Mouse (Mus musculus) bone marrow, adult 2 months (tissue): ENCODE data around the gene Faim. TPM values are rescaled to one million over a fixed set of nuclear protein-coding genes. Genes with fewer than 3 reads are reported as not detected.
A peak's percentile ranks its signal among the peaks of the same experiment; 100 is the strongest.

ENCODE experiments used
- H3K27ac ChIP-seq: fragments of 200-500 bp; 2 replicates; pipeline ENCODE4 v1.5.1; 2012; ENCODE audit warnings: low read depth, mild to moderate bottlenecking, control low read depth, inconsistent platforms, low read length; ENCODE audit not compliant: control insufficient read depth, poor library complexity, insufficient read depth
- H3K4me1 ChIP-seq: fragments of 200-500 bp; 2 replicates; pipeline ENCODE4 v1.6.1; 2011; ENCODE audit warnings: low read length; ENCODE audit not compliant: control insufficient read depth, insufficient read depth
- H3K4me3 ChIP-seq: fragments of 200-500 bp; replicated peaks from 2 replicates; pipeline ENCODE3; 2011; ENCODE audit warnings: mild to moderate bottlenecking, low read depth, low read length, control low read depth; ENCODE audit not compliant: control insufficient read depth
- CTCF ChIP-seq: fragments of 200-500 bp; IDR thresholded peaks from 2 replicates; pipeline ENCODE4 v1.5.1; 2011; ENCODE audit warnings: low read length, control low read depth; ENCODE audit not compliant: control insufficient read depth, insufficient read depth
- POLR2A ChIP-seq: fragments of 200-500 bp; IDR thresholded peaks from 2 replicates; pipeline ENCODE4 v1.6.1; 2011; ENCODE audit warnings: low read depth, mild to moderate bottlenecking, control low read depth, low read length, borderline replicate concordance; ENCODE audit not compliant: control insufficient read depth
- WGBS: fragments of 180-500 bp; shearing (Covaris S2); methylation state at CpG from one replicate; pipeline ENCODE4 v1.1.7; 2018; 5-methylcytosine and 5-hydroxymethylcytosine counted together
- polyA plus RNA-seq: library from polyadenylated mRNA; stranded (reverse); fragments of >200 nt; gene quantifications from 2 replicates; pipeline ENCODE4 v1.2.4, GENCODE M21; 2011; ENCODE audit warnings: low replicate concordance; ENCODE audit not compliant: missing spikeins, insufficient read depth, insufficient read length

Gene Faim
- polyA plus RNA-seq, 1 experiment, result 13.4 TPM

- 11% methylated on average over 18 of the region's 18 CpGs for WGBS
- Histone ChIP-seq H3K4me1 (no peaks in the 10 kb centered on the region), H3K27ac (no peak overlapping the region), H3K4me3 (no peak overlapping the region)
- TF ChIP-seq POLR2A (no peak), CTCF (no peak)
Measured at GRCm38 (mm10) chr9:98963661-98964060, 22.5 kb upstream of the Faim start.

DNA sequence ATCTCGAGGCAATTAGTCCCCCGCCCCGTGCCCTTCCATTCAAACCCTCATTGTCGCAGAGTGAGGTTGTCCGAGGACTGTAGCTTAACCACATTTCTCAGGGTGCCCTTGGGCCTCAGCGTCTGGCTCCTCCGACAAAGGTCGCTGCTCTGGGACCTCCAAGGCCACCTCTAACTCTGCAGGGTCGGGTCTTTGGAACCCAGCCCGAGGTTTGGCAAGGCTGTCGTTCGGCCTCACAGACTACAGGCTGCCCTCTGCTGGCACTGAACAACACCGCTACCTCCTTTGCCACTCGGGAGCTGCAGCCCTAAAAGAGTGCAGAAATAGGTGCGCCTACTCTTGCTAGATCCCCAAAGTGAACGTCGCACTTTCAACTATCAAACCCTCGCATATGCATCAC is 21.1 kb upstream of the Faim start:
- 7% methylated on average over 18 of the region's 18 CpGs for WGBS

DNA sequence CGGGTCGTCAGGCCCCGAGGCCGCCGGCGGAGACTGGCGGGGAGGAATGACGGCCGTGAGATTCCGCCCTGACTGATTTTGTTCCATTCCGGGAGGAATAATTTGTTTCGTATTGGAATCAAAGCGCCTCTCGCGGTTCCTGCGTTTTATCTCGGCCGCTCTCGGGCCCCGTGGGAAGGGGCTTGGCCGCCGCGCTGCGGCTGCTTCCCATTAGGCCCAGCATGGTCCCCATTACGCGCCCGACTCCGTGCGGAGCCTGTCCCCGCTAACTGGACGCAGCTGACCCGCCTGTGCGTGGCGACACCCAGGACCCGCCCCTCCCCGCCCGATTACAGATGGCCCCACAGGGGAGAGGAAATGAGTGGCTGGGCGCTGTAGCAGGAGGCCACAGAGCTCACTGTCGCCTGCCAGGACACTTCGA is 13.1 kb upstream of the Faim start:
- 1% methylated on average over 40 of the region's 40 CpGs for WGBS
- TF ChIP-seq POLR2A (no peak), CTCF (no peak)
- H3K4me3 ChIP-seq, result no peak overlapping the region
- no peaks in the 10 kb centered on the region; the same call in 1 of the 2 replicates for H3K4me1 ChIP-seq
- H3K27ac ChIP-seq, result no peak overlapping the region

More for the DNA sequence above, 21.1 kb upstream of the Faim start:
- Histone ChIP-seq H3K27ac (no peak overlapping the region), H3K4me1 (no peaks in the 10 kb centered on the region), H3K4me3 (no peak overlapping the region)
- TF ChIP-seq POLR2A (no peak), CTCF (peak; percentile 42; the same call in 1 of the 2 replicates)

DNA sequence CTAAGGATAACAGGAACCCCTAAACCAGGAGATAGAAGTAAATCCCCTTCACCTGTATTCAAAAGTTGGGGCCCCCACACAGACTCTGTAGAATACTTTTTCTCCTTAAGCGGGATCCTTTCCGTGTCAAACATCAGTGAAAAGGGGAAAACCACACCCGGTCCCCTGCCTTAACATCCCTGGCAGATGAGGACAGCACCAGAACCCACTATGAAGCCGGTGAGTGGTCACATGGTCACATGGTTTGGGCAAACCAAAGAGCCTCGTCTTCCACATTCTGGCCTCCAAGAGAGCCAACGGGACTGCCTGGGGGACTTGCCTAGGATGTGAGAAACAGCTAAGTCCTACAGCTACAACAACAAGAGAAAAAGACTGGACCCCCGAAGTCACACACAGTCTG is 12.6 kb upstream of the Faim start:
- TF ChIP-seq CTCF (no peak), POLR2A (no peak)
- H3K4me3 ChIP-seq, result no peak overlapping the region
- H3K4me1 ChIP-seq, result no peaks in the 10 kb centered on the region; the same call in 1 of the 2 replicates
- 7% methylated on average over 7 of the region's 7 CpGs for WGBS
- no peak overlapping the region for H3K27ac ChIP-seq

DNA sequence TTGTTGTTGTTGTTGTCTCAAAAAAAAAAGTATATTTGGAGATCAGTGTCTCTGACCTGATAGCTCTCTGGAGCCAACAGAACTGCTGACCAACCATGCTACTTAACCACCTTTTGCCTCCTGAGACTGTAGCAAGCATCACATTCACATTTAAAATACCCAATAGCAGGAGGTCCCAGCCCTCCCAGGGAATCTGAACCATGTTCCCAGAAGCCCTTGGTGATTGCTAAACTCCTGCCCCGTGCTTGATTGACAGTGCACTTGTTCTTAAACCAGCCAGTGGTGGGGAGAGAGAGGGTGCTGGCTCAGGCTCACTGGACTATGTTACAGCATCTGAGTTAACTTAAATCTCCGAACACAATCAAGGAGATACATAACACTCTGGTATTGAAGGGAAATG is 11.3 kb upstream of the Faim start:
- Histone ChIP-seq H3K4me3 (no peak overlapping the region), H3K27ac (no peak overlapping the region), H3K4me1 (no peaks in the 10 kb centered on the region; the same call in none of the 2 replicates)
- 38% methylated on average over 2 of the region's 2 CpGs for WGBS
- no peak for TF ChIP-seq POLR2A
- TF ChIP-seq CTCF, result no peak

DNA sequence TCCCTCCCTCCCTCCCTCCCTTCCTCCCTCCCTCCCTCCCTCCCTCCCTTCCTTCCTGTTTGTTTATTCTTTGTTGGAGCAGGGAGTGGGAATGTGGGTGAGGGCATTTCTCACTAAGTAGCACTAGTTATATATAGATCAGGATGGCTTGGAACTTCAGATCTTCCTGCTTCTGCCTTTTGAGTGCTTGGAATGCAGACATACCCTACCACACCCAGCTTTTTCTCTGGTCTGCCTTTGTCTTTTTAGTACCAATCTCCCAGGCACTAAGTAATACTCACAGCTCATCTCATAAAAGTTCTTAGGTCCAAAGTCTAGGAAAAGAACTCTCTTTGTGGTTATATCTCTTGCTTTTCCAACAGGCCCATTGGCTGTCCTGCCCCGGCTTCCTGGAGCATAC is 10.1 kb upstream of the Faim start:
- Histone ChIP-seq H3K4me3 (no peak overlapping the region), H3K4me1 (no peaks in the 10 kb centered on the region; the same call in none of the 2 replicates), H3K27ac (no peak overlapping the region)
- WGBS, result 68% methylated on average over 1 of the region's 1 CpGs
- no peak for TF ChIP-seq CTCF
- TF ChIP-seq POLR2A, result no peak

GRCm38 (mm10) chr9:98976520-98976919 is 9.7 kb upstream of the Faim start:
- Histone ChIP-seq H3K27ac (no peak overlapping the region), H3K4me1 (no peaks in the 10 kb centered on the region; the same call in none of the 2 replicates), H3K4me3 (no peak overlapping the region)
- TF ChIP-seq POLR2A (no peak), CTCF (peak; percentile 45)
- WGBS, result 34% methylated on average over 5 of the region's 5 CpGs

DNA sequence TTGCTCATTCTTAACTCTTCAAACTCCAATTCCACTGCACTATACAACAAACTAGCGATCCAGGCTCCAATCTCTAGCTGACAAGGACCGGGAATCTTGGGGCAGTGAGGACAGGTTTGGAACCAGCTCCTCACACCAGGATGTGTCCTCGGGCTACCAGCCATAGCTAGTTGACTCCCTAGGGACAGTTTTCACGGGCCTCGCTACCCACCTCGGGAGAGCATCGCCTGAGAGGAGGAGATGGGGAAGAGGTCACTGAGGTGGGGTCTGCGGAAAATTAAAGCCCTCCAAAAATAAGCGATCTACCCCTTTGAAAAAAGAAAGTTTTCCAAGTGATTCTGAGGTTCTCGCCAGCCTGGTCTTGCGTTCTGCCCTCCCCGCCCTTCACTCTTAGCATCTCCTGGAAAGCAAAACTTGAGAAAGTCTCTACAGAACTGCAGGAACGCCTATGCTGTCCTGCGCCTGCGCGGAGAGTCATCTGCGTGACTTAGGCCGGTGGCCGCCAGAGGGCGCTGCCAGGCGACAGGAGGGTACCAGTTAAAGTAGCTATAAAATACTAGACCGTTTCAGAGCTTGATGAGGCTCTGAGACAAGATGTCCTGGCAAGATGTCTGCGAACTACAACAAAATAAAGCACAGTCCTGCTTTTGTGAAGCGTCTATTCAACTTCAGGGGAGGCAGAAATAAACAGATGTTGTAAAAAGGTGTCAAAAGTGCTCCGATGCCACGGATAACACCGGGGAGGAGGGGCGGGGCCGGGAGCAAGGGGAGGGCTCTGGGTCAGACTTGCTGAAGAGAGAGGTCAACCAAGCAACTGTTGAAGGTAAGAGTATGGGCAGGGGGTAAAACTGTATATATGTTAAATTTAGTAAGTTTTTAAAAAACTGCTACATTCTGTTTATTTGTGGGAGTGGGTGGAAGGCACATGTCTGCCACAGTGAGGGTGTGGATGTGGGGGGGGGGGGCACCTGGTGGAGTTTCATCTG is 6.4 kb upstream of the Faim start:
- Histone ChIP-seq H3K27ac (no peak overlapping the region), H3K4me1 (no peaks in the 10 kb centered on the region; the same call in 1 of the 2 replicates), H3K4me3 (no peak overlapping the region)
- 7% methylated on average over 29 of the region's 29 CpGs for WGBS
- no peak for TF ChIP-seq POLR2A
- TF ChIP-seq CTCF, result peak; percentile 96
